Mouse (Mus musculus) B cell, adult 2 months (primary cell): ENCODE measurements around the gene Ccnjl.
A peak's percentile ranks its signal among the peaks of the same experiment; 100 is the strongest.

ENCODE experiments used
- DNase-seq, 2 experiments: peaks; one replicate each; pipeline ENCODE4 v3.0.0; 2022

Gene Ccnjl

GRCm38 (mm10) chr11:43528683-43529499 lies at the start of gene Ccnjl:
Ccnjl (plus strand) TSS chr11:43528784.
- peak; percentile 31 to 39 for DNase-seq

GRCm38 (mm10) chr11:43479376-43479775 lies 49.2 kb upstream of the Ccnjl start:
- no peak for DNase-seq

- no peak for DNase-seq
Observed at GRCm38 (mm10) chr11:43480561-43480960, 48.0 kb upstream of the Ccnjl start.

GRCm38 (mm10) chr11:43481672-43482522 lies 46.7 kb upstream of the Ccnjl start:
- DNase-seq: no peak

- DNase-seq: no peak
Observed at GRCm38 (mm10) chr11:43483122-43483792, 45.3 kb upstream of the Ccnjl start.

- no peak for DNase-seq
Observed at GRCm38 (mm10) chr11:43484057-43484456, 44.5 kb upstream of the Ccnjl start.

- no peak for DNase-seq
Observed at GRCm38 (mm10) chr11:43484652-43485051, 43.9 kb upstream of the Ccnjl start.

GRCm38 (mm10) chr11:43485855-43486254 lies 42.7 kb upstream of the Ccnjl start:
- DNase-seq: no peak

- DNase-seq: peak; percentile 82 to 84
Observed at GRCm38 (mm10) chr11:43492663-43493062, 35.9 kb upstream of the Ccnjl start.

GRCm38 (mm10) chr11:43493815-43494409 lies 34.7 kb upstream of the Ccnjl start:
- peak; percentile 72 to 74 for DNase-seq

- no peak for DNase-seq
Observed at GRCm38 (mm10) chr11:43495037-43495436, 33.5 kb upstream of the Ccnjl start.

- no peak for DNase-seq
Observed at GRCm38 (mm10) chr11:43495532-43495931, 33.1 kb upstream of the Ccnjl start.

- no peak for DNase-seq
Observed at GRCm38 (mm10) chr11:43501256-43501655, 27.3 kb upstream of the Ccnjl start.

GRCm38 (mm10) chr11:43505188-43505587 lies 23.4 kb upstream of the Ccnjl start:
- no peak for DNase-seq

GRCm38 (mm10) chr11:43507976-43508375 lies 20.6 kb upstream of the Ccnjl start:
- no peak for DNase-seq

- no peak for DNase-seq
Observed at GRCm38 (mm10) chr11:43509878-43510277, 18.7 kb upstream of the Ccnjl start.

GRCm38 (mm10) chr11:43512661-43513190 lies 15.9 kb upstream of the Ccnjl start:
- DNase-seq: no peak

GRCm38 (mm10) chr11:43516344-43517021 lies 12.1 kb upstream of the Ccnjl start:
- peak; percentile 10 to 24 for DNase-seq

GRCm38 (mm10) chr11:43517641-43518040 lies 10.9 kb upstream of the Ccnjl start:
- DNase-seq: no peak

GRCm38 (mm10) chr11:43518086-43518485 lies 10.5 kb upstream of the Ccnjl start:
- DNase-seq: no peak

- DNase-seq: no peak
Observed at GRCm38 (mm10) chr11:43518821-43519220, 9.8 kb upstream of the Ccnjl start.

GRCm38 (mm10) chr11:43520521-43520920 lies 8.1 kb upstream of the Ccnjl start:
- DNase-seq: no peak
